Mouse (Mus musculus) embryo, embryonic 10 days (tissue): ENCODE measurements around the gene Snrpa.
A peak's percentile ranks its signal among the peaks of the same experiment; 100 is the strongest.

Source experiments
- DNase-seq: peaks from one replicate; pipeline ENCODE4 v3.0.0-alpha.2; 2015; ENCODE audit warnings: low spot score

Snrpa gene

GRCm38 (mm10) chr7:27198779-27199178 is 2.7 kb upstream of the Snrpa start:
- no peak for DNase-seq

GRCm38 (mm10) chr7:27198355-27198754 is 2.3 kb upstream of the Snrpa start:
- no peak for DNase-seq

GRCm38 (mm10) chr7:27197634-27198033 is 1.6 kb upstream of the Snrpa start:
- DNase-seq, result no peak

GRCm38 (mm10) chr7:27197136-27197535 is 1.1 kb upstream of the Snrpa start:
- no peak for DNase-seq

- no peak for DNase-seq
Observed at GRCm38 (mm10) chr7:27193731-27194130, 2.3 kb downstream of the Snrpa start.

- no peak for DNase-seq
Observed at GRCm38 (mm10) chr7:27192434-27192833, 3.6 kb downstream of the Snrpa start.

- DNase-seq, result no peak
Observed at GRCm38 (mm10) chr7:27189271-27189931, 6.7 kb downstream of the Snrpa start.

GRCm38 (mm10) chr7:27185986-27186385 is 10.1 kb downstream of the Snrpa start:
- DNase-seq, result no peak

GRCm38 (mm10) chr7:27184964-27185363 is 11.1 kb downstream of the Snrpa start:
- peak; percentile 62 for DNase-seq

- DNase-seq, result no peak
Observed at GRCm38 (mm10) chr7:27182498-27182897, 13.6 kb downstream of the Snrpa start.

GRCm38 (mm10) chr7:27180837-27181695 is 15.0 kb downstream of the Snrpa start, which contains the start of the genes Gm21983 and Mia:
TSS of gene Gm21983 (minus strand) at chr7:27181086.
TSS of gene Mia (minus strand) at chr7:27181157.
- DNase-seq, result no peak

- no peak for DNase-seq
Observed at GRCm38 (mm10) chr7:27180036-27180435, 16.0 kb downstream of the Snrpa start.

- no peak for DNase-seq
Observed at GRCm38 (mm10) chr7:27179217-27179918, 16.7 kb downstream of the Snrpa start.

- peak; percentile 99 for DNase-seq
Observed at GRCm38 (mm10) chr7:27178324-27179216, 17.5 kb downstream of the Snrpa start, which contains the start of gene Rab4b. TSS of gene Rab4b (minus strand) at chr7:27178896.

GRCm38 (mm10) chr7:27177942-27178323 is 18.1 kb downstream of the Snrpa start:
- DNase-seq, result no peak

- no peak for DNase-seq
Observed at GRCm38 (mm10) chr7:27174896-27175295, 21.2 kb downstream of the Snrpa start.

GRCm38 (mm10) chr7:27174496-27174895 is 21.6 kb downstream of the Snrpa start:
- no peak for DNase-seq

GRCm38 (mm10) chr7:27170981-27171380 is 25.1 kb downstream of the Snrpa start:
- DNase-seq, result no peak

- no peak for DNase-seq
Observed at GRCm38 (mm10) chr7:27168371-27168770, 27.7 kb downstream of the Snrpa start.

GRCm38 (mm10) chr7:27167475-27168094 is 28.5 kb downstream of the Snrpa start:
- DNase-seq, result no peak
